Mouse (Mus musculus) embryonic facial prominence, embryonic 15.5 days (tissue): ENCODE measurements around the gene Kcnrg. TPM values are rescaled to one million over a fixed set of nuclear protein-coding genes. Genes with fewer than 3 reads are reported as not detected.

ENCODE experiments used
- ATAC-seq: fragments of 200-750 bp; cut with Nextera tagmentation; 2 replicates; pipeline ENCODE4 v1.8.0; 2017; ENCODE audit warnings: low read depth, moderate TSS enrichment; ENCODE audit not compliant: insufficient number of reproducible peaks, low FRiP score, low TSS enrichment
- H3K27ac ChIP-seq: fragments of 300-500 bp; sonication (generic); replicated peaks from 2 replicates; pipeline ENCODE4 v1.5.1; 2015; ENCODE audit warnings: mild to moderate bottlenecking, inconsistent platforms
- H3K27me3 ChIP-seq: fragments of 300-500 bp; sonication (generic); 2 replicates; pipeline ENCODE4 v1.6.1; 2015; ENCODE audit warnings: inconsistent platforms
- H3K36me3 ChIP-seq: fragments of 300-500 bp; sonication (generic); 2 replicates; pipeline ENCODE4 v1.6.1; 2015; ENCODE audit warnings: mild to moderate bottlenecking, inconsistent platforms
- H3K4me1 ChIP-seq: fragments of 300-500 bp; sonication (generic); 2 replicates; pipeline ENCODE4 v1.6.1; 2015; ENCODE audit warnings: inconsistent platforms
- H3K4me2 ChIP-seq: fragments of 300-500 bp; sonication (generic); replicated peaks from 2 replicates; pipeline ENCODE4 v1.6.1; 2015; ENCODE audit warnings: mild to moderate bottlenecking, inconsistent platforms
- H3K4me3 ChIP-seq: fragments of 300-500 bp; sonication (generic); replicated peaks from 2 replicates; pipeline ENCODE4 v1.5.1; 2015; ENCODE audit warnings: mild to moderate bottlenecking, inconsistent platforms
- H3K9ac ChIP-seq: fragments of 300-500 bp; sonication (generic); 2 replicates; pipeline ENCODE4 v1.6.1; 2015; ENCODE audit warnings: inconsistent platforms
- H3K9me3 ChIP-seq: fragments of 300-500 bp; sonication (generic); replicated peaks from 2 replicates; pipeline ENCODE4 v1.6.1; 2016; ENCODE audit warnings: inconsistent platforms
- WGBS: fragments of 180-500 bp; shearing (Covaris S2); methylation state at CpG from one replicate; pipeline ENCODE4 v1.1.7; 2015; 5-methylcytosine and 5-hydroxymethylcytosine counted together
- polyA plus RNA-seq: library from polyadenylated mRNA; unstranded; fragments of >200 nt; fragmentation: Nextera tagmentation; extraction: Ambion mirVana; gene quantifications from 2 replicates; pipeline ENCODE4 v1.2.1, GENCODE M21; 2015

Gene Kcnrg
- polyA plus RNA-seq, 1 experiment from 2014 or later = 3.3 TPM

DNA sequence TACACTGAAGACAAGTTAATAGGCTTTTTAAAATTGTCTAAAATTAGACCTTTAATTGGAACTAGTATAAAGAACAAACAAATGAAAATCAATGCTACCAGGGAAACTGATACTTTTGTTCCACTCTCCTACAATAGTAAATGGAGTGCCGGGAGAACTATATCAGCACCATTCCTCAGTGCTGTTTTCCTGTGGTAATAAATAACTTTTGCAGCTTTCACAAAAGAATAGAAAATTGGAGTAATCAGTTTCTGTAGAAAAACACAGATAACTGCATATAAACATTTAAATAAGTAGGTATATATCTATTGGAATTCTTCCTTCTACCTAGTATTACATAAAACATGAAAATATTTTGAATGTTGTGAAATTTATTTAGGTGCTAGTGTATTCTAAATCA is 38.3 kb downstream of the Kcnrg start:
- no peak overlapping the region for H3K9ac ChIP-seq
- no peaks in the 10 kb centered on the region for H3K36me3 ChIP-seq
- ATAC-seq = no peak
- 48% methylated on average over 1 of the region's 1 CpGs for WGBS
- H3K4me2 ChIP-seq = no peak overlapping the region
- H3K27ac ChIP-seq = no peak overlapping the region
- no peaks in the 10 kb centered on the region for H3K9me3 ChIP-seq
- no peaks in the 10 kb centered on the region for H3K27me3 ChIP-seq
- no peak overlapping the region for H3K4me3 ChIP-seq
- peaks cover 4% of the 10 kb centered on the region; the same call in 1 of the 2 replicates for H3K4me1 ChIP-seq

DNA sequence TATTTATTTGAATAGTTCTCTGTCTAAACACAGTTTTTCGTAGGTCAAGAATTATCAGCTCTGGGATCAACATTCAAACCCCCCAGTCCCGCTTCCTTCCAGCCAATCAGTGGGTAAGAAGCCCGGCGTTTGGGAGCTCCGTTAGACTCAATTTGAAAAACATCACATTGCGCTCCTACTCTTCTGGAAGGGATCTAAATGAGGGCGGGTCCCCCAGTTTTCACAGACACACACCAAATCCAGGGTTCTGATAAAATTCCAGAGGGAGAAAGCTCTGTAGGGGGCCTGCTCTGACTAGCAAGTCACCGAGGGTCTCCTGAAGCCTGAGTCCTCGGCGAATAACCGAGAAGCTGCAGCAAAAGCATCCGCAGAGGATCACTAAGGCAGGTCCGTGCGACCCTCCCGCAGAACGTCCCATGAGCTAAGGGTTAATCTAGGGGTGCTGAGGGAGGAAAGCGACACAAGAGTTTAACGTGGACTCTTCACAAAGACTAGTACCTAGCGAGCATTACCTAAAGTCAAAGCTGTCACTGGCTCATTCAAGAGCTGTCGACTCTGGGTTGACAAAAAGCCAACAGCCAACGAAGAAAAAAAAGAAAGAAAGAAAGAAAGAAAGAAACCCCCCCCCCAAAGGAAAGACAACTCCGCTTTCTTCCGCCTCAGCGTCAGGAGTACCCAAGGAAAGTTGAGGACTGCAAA is 40.1 kb downstream of the Kcnrg start:
- ATAC-seq = no peak
- Histone ChIP-seq H3K4me3 (peak overlapping the region; percentile 91), H3K4me1 (peaks cover 4% of the 10 kb centered on the region; the same call in 1 of the 2 replicates), H3K27ac (peak overlapping the region; percentile 95), H3K36me3 (no peaks in the 10 kb centered on the region), H3K9ac (peak overlapping the region; percentile 90), H3K4me2 (peak overlapping the region; percentile 62), H3K9me3 (no peaks in the 10 kb centered on the region), H3K27me3 (no peaks in the 10 kb centered on the region)
- WGBS = under 1% methylated on average over 24 of the region's 24 CpGs

- Histone ChIP-seq H3K27ac (peak overlapping the region; percentile 95), H3K4me2 (peak overlapping the region; percentile 62), H3K27me3 (no peaks in the 10 kb centered on the region), H3K9me3 (no peaks in the 10 kb centered on the region), H3K36me3 (no peaks in the 10 kb centered on the region), H3K4me1 (peaks cover 4% of the 10 kb centered on the region; the same call in 1 of the 2 replicates), H3K9ac (peak overlapping the region; percentile 90), H3K4me3 (peak overlapping the region; percentile 91)
- peak; percentile 71 for ATAC-seq
- under 1% methylated on average over 95 of the region's 95 CpGs for WGBS
Observed at GRCm38 (mm10) chr14:61647881-61648684, 40.8 kb downstream of the Kcnrg start.

DNA sequence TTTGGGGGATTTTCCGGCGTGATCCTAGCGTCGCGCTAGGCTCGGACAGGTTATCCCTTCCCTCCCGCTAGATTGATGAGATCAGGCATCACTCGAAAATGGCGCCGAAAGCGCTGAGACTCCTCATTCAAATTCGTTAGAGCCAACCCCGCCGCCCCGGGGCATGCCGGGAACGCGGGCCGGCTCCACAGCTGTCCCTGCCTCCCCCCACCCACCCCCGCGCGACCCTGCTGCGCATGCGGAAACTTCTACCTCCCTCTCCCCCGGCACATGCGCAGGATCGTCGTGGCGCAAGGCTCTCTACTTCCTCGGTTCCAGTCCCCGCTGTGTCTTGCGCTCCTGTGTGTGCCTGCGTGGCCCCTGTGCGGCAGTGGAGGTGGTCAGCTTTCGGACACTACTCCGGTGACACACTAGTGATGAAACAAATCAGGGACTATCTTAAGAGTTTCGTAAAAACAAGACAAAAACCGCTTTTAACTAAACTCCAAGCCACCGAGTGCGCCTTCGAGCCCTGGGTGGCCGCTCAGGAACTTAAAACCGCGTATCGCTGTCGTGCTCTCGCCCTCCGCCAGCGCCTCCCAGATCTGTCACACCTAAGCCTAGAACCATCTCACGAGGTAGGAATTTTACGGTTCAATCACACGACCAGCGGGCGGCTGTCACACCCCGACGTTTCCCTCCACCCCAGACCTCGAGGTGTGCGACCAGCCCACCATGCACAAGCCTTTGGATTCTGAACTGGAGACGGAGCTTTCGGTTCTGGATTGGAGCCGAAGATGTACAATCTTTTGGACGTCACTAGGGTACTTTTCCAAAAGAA is 41.6 kb downstream of the Kcnrg start:
- Histone ChIP-seq H3K9ac (peak overlapping the region; percentile 90), H3K27me3 (no peaks in the 10 kb centered on the region), H3K4me1 (peaks cover 4% of the 10 kb centered on the region; the same call in 1 of the 2 replicates), H3K4me2 (peak overlapping the region; percentile 62), H3K4me3 (peak overlapping the region; percentile 91), H3K9me3 (no peaks in the 10 kb centered on the region), H3K36me3 (no peaks in the 10 kb centered on the region), H3K27ac (peak overlapping the region; percentile 95)
- 1% methylated on average over 62 of the region's 62 CpGs for WGBS
- peak; percentile 94 for ATAC-seq

GRCm38 (mm10) chr14:61650291-61650960 is 43.2 kb downstream of the Kcnrg start:
- H3K9ac ChIP-seq = no peak overlapping the region
- H3K9me3 ChIP-seq = no peaks in the 10 kb centered on the region
- H3K4me1 ChIP-seq = peaks cover 4% of the 10 kb centered on the region; the same call in 1 of the 2 replicates
- H3K4me3 ChIP-seq = no peak overlapping the region
- no peaks in the 10 kb centered on the region for H3K27me3 ChIP-seq
- H3K36me3 ChIP-seq = no peaks in the 10 kb centered on the region
- 38% methylated on average over 9 of the region's 9 CpGs for WGBS
- 0 out of 2 replicates have a peak overlapping the region, but pooled peaks have one; percentile 14 for H3K27ac ChIP-seq
- H3K4me2 ChIP-seq = no peak overlapping the region
- no peak for ATAC-seq

DNA sequence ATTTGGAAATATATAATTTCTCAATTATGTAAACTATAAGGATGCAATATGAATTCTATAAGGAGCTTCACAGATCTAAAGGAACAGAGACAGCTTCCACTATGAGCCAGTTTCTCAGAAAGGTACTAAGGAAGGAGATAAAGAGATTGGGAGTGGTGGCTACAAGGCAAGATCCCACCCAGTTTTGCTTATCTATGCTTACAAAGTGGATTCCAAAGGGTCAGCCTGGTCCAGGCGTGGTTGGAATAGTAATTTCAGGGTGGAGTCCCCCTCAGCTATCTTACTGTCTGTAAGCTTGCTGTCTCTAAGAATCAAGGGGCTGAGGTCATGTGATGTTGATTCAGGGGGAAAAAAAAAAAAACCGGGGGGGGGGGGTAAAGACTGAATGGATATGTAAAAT is 49.2 kb downstream of the Kcnrg start:
- Histone ChIP-seq H3K27ac (no peak overlapping the region), H3K36me3 (no peaks in the 10 kb centered on the region), H3K9ac (no peak overlapping the region), H3K4me1 (no peaks in the 10 kb centered on the region), H3K4me3 (no peak overlapping the region), H3K4me2 (no peak overlapping the region), H3K27me3 (no peaks in the 10 kb centered on the region), H3K9me3 (no peaks in the 10 kb centered on the region)
- 37% methylated on average over 2 of the region's 2 CpGs for WGBS
- ATAC-seq = no peak

- Histone ChIP-seq H3K27ac (no peak overlapping the region), H3K36me3 (no peaks in the 10 kb centered on the region), H3K27me3 (no peaks in the 10 kb centered on the region), H3K4me2 (no peak overlapping the region), H3K9ac (no peak overlapping the region), H3K4me3 (no peak overlapping the region), H3K9me3 (no peaks in the 10 kb centered on the region), H3K4me1 (no peaks in the 10 kb centered on the region)
- no peak for ATAC-seq
- 71% methylated on average over 1 of the region's 1 CpGs for WGBS
Observed at GRCm38 (mm10) chr14:61661496-61661895, 54.2 kb downstream of the Kcnrg start.

GRCm38 (mm10) chr14:61662307-61662706 is 55.0 kb downstream of the Kcnrg start:
- Histone ChIP-seq H3K4me1 (no peaks in the 10 kb centered on the region), H3K9ac (no peak overlapping the region), H3K9me3 (no peaks in the 10 kb centered on the region), H3K4me2 (no peak overlapping the region), H3K4me3 (no peak overlapping the region), H3K36me3 (no peaks in the 10 kb centered on the region), H3K27ac (no peak overlapping the region), H3K27me3 (no peaks in the 10 kb centered on the region)
- WGBS = 92% methylated on average over 8 of the region's 8 CpGs
- ATAC-seq = no peak
